Mouse (Mus musculus) adrenal gland, postnatal 0 days (tissue): ENCODE results near the gene Sult3a2. TPM values are rescaled to one million over a fixed set of nuclear protein-coding genes. Genes with fewer than 3 reads are reported as not detected.

Source experiments
- polyA plus RNA-seq: library from polyadenylated mRNA; unstranded; fragments of >200 nt; fragmentation: Nextera tagmentation; extraction: Ambion mirVana; gene quantifications from 2 replicates; pipeline ENCODE4 v1.2.1, GENCODE M21; 2015

Sult3a2 gene
- polyA plus RNA-seq, result 0.19 TPM in 1 of 2 replicates, not detected in the other

GRCm38 (mm10) chr10:33786604-33787003 is at the start of gene Sult3a2:
Gene Sult3a2, minus strand, starts transcription at chr10:33786704.

Other genes with a start within 250 kb of the Sult3a2 start
- gene Clvs2, start 161.9 kb downstream of the Sult3a2 start, polyA plus RNA-seq, result 1.0 and 5.1 TPM in 2 replicates
- gene Sult3a1, start 71.0 kb upstream of the Sult3a2 start, polyA plus RNA-seq, result not detected in 2 replicates
- 0.20 and 0.37 TPM in 2 replicates for gene Rsph4a, start 118.4 kb upstream of the Sult3a2 start, polyA plus RNA-seq
- 18.7 and 24.0 TPM in 2 replicates for gene Zup1, start 164.6 kb upstream of the Sult3a2 start, polyA plus RNA-seq
- gene Rwdd1, start 232.9 kb upstream of the Sult3a2 start, polyA plus RNA-seq, result 132 and 134 TPM in 2 replicates